Mouse (Mus musculus): ENCODE data around the gene Foxc2.
"Not testable (repeated sequence)": the region's sequence is repeated elsewhere in the genome, so short reads cannot be mapped to it uniquely, and the experiment has no call there.

The Foxc2 gene

DNA sequence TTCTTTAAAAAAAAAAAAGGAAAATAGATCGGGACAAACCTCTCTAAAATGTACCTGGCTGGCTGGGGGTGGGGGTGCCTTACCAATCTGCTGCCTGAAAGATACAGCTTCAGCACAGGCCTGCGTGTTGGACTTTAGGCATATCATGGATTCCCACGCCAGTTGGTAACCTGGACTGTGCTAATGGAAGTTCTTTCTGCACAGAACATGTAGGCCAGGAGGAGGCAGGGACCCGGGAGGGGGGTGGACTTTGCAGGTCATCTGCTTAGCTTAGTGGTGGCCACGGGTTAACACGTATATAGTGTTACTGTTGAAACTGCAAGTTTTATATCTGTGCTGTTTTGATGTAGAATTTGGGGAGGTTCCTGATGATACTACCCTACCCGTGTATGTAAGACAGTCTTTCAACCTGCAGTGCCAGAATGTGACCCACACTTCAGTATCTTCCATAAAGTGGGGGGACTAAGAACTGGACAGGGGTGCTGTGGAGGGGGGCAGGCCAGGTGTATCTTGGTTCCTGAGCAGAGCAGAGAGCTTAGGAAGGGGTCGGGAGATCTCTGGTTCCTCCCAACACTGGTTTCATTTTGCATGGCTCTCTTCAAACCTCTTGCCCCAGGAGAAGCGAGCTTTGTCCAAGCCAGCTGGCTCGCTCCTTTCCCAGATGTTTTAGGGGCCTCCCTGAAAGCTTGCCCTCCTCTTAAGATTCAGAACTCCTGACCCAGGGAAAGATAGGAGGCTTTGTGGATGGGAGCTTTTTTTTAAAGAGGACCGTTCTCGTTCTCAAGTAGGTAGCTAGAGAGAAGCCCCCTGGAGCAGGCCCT is 3.9 kb downstream of the Foxc2 start:
- DNase-seq (ENCODE audit: low spot score), result no peak

DNA sequence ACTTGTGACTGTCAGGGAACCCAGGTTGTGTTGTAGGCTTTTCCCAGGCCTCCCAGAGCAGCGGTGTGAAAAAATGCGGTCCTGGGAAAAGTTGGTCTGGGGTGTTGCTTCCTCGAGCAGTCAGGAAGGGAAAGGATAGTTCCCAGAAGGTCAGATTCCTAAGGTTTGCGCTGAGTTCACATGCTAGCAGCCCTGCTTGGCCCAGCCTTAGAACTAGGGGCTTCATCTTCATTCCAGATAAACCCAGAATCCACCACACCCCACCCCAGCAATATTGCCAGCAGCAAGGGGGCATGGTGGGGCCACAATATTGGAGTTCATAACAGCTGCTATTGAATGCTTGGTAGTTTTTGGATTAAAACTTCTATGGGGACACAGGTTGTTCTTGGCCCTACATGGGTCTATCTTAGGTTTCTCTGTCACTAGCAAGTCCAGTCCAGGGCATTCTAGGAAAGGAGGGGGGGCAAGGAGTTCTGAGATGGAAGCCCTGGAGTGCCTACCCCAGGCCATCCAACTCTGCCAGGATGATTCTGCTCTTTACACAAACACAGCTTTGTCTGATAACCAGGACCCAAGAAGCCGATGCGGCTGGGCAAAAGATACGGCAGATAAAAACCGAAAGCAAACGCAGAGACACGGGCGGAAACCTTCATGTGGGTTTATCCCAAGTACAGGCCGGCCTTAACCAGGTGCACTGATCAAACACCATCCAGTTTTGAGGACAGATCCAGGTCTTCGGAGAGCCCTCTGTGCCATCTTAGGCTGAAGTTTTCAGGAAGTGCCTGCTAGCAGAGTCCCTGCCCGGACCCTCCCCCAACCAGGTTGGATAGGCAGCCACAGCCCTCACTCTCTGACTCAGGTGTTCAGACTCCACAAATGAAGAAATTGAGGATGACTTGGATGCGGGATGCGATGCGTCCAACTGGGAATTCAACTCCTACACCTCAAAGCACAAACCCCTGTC is 4.8 kb downstream of the Foxc2 start:
- DNase-seq (ENCODE audit: low spot score), result no peak

DNA sequence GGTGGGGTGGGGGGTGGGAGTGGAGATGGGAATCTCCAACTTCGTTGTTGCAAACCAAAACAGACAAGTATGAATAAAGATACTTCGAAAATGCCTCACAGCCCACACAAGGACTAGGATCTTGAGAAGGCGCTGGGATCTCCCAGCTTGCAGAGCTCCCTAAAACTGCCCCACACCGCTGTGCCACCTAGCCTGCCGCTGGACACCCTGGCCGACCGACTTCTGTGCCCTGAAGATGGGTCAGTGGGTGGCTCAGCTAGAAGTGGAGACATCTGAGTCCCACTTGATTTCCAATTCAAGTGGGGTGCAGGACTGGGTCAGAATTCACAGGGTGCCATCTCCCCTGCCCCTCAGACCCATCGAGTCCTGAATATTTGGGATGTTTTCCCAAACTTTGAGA is 5.7 kb downstream of the Foxc2 start:
- DNase-seq (ENCODE audit: low spot score), result no peak

DNA sequence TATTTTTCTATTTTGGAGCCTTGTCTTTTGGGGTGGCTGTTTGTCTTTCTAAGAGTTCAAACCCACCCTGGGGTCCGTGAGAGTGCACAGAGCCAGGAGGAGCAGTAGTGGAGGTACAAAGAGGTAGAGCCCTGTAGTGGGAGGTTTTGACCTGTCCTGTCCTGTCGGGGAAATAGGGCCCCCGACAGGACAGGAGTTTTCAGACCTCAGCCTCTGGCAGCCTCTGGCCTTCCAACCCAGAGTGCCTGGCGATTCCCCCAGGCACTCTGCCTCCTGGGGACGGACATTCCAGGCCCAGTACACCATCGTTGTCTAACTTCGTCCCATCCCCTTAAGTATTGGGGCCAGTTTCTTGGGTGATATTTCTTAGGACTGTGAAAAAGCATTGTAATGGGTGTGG is 6.4 kb downstream of the Foxc2 start:
- no peak for DNase-seq (ENCODE audit: low spot score)

DNA sequence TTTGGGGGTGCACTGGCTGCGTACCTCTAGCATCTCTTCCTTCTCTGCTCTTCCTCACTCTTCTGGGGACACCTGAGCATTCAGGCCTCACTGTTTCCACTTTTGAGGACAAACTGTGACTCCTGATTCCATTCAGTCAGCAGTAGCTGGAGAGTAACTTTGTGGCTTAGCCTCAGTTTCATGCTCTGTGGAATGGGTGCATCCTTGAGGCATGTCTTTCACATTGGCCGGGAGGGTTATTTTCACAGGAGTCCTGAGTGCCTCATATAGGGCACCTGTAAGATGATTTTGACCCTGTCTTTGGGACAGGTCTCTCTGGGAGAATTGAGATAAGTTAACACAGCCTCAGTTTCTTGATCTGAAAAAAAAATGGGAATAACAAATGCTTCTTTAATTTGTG is 7.1 kb downstream of the Foxc2 start:
- DNase-seq (ENCODE audit: low spot score), result no peak

DNA sequence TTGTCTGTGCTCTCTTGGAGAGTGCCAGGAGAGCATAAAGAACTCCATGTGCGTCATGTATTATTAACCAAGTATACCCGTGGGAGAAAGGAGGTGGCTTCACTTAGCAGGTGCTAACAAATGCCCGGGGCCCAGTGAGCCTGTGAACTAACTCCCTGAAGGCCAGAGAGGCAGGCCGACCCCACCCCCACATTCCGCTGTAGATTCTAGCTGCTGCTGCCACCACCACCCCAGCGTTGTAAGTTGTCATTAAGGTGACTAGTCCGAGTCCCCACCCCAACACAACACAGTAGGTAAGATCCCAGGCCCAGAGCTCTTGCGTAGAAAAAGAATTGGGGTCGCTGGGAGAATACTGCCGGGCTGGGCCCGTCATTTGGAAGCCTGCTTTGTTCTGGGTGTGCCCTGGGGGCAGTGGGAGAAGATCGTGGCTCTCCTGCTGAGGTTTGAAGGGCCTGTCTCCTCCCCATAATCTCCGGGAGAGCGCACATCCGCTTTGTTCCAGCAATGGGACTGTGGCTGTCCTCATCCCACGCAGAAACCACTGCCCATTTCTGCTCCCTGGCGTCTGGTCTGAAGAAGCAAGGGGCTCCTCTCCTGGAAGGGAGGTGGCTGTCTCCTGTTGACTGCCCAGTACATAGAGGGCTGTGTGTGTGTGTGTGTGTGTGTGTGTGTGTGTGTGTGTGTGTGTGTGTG is 8.7 kb downstream of the Foxc2 start:
- DNase-seq (ENCODE audit: low spot score), result no peak

DNA sequence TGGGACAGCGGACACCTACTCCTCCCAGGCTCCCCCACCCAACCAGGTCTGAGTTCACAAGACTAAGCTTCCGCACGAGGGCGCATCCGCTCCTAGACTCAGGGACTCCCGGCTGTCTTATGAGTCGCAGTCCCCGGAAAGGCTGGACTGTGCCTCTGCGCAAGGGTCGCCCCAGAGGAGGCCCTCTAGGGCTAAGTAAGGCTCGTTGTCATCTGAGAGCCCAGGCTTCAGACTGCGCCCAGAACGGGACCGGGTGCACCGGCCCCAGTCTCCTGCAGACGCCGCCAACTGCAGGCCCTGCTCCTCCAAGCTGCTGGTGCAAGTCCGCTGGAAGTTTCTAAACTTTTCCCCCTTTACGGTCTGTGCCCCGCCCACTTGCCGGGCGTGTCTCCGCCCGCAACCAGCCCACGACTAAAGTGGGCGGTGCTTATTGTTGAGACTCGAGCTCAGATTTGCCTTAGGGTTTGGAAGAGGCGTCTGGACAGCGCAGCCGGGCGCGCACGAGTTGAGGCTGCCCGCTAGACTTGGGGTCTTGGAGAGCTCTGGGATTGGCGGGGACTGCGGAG is 9.4 kb downstream of the Foxc2 start:
- peak; percentile 76 for DNase-seq (ENCODE audit: low spot score)

DNA sequence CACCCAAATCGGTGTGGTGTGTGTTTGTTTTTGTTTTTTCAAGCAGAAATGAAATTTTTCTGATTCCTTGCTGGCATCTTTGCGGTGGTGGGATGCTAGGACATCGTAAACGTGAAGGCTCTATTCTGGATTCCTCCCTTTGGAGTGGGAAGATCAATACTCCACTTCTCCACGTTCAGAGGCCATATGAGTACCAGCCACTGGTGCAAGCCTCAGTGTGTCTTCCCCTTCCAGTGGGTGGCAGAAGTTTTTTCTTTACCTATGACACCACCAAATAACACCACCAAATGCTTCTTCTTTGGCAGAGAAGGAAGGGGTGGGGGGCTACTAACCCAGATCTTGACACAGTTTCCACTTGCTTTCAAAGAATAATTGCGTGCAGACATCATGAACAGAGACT is 10.2 kb downstream of the Foxc2 start:
- no peak for DNase-seq (ENCODE audit: low spot score)

DNA sequence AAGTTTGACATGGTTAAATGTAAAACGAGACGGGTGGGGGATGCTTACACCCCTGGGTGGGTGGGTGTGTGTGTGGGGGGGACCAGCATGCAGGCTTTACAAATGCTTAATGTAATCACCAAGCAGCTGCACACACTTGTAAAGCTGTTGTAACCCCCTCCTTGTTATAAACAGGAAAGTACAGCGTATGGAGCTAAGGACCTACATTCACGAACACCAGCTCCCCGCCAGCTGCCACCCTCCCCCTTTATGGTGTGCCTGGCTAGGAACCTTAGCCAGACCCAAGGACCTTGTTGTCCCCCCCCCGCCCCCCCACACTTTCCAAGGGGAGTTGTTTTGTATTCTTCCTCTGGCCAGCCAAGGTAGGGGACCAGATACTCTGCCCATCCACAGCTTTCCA is 10.7 kb downstream of the Foxc2 start:
- no peak for DNase-seq (ENCODE audit: low spot score)

DNA sequence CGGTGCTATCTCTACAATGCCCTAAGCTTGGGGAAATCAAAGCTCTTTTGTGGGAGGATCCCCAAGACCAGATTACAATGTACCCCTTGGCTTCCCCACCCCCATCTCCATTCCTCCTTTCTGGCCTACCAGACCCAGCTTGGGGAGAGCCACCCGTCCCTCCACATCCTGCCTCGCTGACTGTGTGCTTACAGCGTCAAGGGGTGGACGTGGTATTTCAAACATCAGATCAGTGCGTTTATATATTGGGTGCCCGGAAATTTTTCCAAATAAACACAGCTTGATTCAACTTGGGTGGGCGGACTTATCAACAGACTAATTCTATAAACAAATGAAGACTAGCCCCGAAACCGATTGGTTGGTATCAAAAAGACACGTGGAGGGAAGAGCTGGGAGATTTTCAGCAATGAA is 11.3 kb downstream of the Foxc2 start:
- no peak for DNase-seq (ENCODE audit: low spot score)

DNA sequence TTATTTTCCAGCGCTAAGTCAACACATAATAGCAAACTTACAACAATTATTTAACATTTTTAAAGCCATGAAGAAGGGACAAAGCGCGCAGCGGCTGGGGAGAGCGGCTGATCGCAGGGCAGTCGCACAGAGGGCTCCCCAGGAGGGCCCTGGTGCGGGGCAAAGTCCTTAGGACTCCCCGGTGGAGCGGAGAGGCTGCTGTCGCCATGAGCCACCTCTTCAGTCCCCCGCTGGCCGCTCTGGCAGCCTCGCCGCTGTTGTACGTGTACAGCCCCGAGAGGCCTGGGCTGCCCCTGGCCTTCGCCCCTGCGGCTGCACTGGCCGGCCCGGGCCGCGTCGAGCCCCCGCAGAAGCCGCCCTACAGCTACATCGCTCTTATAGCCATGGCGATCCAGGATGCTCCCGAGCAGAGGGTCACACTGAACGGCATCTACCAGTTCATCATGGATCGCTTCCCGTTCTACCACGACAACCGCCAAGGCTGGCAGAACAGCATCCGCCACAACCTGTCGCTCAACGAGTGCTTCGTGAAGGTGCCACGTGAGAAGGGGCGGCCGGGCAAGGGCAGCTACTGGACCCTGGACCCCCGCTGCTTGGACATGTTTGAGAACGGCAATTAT is 11.9 kb downstream of the Foxc2 start, which contains the start of gene Foxl1:
Foxl1 (plus strand) TSS at position 185 of the 620 bp plus-strand sequence.
- no peak for DNase-seq (ENCODE audit: low spot score)

DNA sequence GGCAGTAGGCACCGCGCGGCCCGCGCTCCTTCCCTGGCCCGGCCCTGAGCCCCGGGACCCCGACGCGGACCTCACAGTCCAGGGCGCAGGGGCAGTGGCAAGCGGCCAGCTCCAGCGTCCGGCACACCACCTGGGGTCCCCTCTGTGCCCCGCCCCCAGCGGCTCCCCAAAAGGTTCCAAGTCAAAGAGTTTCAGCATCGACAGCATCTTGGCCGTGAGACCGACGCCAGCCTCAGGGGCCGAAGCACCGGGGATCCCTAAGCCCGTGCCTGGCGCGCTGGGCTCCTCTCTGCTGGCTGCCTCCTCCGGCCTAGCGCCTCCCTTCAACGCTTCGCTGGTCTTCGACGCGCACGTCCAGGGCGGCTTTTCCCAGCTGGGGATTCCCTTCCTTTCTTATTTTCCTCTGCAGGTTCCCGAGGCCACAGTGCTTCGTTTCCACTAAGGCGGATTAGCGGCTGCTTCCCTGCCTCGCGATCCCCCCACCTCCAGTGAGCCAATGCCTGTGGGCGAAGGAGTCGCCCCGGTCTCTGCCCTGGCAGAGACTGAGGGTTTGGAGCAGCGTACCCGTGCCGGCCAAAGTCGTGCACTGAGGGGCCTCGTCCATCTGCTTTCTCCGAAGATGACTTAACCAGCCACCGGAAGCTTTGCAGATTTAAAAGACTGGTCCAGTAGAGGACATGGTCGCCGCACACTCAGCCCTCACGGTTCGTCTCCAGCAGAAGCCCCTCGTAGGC is 12.7 kb downstream of the Foxc2 start:
- DNase-seq (ENCODE audit: low spot score), result no peak

DNA sequence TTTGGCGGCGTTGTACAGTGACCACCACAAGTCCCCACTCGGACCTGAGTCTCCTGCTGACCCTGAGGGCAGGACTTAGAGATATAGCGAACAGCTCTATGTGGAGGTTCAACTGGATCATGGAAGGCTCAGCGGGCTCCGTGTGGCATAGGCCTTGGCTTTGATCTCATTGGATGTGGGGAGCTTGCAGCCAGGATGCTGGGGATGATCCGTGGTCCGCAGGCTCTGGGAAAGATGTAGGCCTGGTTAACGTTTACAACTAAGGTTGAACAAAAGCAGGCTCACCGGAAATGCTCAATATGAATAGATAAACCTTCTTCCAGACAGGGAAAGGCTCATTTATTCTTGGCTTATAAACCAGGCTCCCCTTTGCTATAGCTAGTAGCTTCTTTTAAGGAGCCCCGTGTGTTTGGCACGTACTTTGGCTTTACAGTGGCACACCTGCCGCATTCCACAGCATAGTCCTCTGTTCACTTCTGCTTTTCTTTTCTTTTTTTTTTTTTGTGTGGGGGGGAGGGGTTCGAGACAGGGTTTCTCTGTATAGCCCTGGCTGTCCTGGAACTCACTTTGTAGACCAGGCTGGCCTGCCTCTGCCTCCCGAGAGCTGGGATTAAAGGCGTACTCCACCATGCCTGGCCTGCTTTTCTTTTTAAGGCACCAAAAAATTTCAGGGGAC is 13.4 kb downstream of the Foxc2 start:
- no peak for DNase-seq (ENCODE audit: low spot score)

DNA sequence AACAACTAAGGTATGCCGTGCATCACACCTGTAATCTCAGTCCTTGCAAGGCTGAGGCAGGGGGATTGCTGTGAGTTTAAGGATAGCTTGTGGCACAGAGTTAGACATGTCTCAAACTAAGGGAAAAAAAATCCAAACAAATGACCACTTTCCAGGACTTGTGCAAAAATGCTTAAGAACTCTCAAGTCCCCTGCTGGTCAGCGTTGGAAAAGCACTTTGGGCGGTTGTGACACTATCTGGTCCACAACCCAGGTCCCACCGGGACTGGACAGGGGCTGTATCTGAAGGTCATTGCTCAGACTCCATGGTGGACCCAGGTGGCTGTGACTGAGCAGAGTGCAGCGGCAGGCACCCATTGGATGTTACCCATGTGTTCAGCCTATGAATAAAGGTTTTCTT is 14.6 kb downstream of the Foxc2 start:
- no peak for DNase-seq (ENCODE audit: low spot score)

DNA sequence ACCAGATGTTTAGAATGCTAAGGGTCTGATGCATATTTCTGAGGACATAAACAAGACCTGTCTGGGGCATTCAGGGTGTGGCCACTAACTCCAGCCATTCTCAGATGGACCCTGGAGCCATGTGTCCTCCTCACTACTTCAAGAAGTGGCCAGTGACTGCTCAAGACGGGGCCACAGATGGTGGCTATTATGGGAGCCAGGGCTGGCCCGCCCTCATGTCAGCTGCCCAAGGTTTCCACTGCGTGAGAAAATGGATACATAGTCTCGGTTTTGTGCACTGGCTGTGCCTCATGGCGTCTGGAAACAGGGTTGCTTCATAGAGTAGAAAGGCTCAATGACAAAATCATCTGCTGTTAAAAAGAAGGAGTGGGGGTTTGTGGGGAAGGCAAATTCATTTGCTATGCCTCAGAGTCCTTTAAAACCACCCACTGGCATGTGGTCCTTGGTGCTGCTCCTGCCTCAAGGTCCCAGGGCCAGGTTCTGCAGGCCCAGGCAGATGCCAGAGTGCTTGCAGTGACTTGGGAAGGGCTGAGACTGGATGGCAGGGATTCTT is 17.1 kb downstream of the Foxc2 start:
- no peak for DNase-seq (ENCODE audit: low spot score)

DNA sequence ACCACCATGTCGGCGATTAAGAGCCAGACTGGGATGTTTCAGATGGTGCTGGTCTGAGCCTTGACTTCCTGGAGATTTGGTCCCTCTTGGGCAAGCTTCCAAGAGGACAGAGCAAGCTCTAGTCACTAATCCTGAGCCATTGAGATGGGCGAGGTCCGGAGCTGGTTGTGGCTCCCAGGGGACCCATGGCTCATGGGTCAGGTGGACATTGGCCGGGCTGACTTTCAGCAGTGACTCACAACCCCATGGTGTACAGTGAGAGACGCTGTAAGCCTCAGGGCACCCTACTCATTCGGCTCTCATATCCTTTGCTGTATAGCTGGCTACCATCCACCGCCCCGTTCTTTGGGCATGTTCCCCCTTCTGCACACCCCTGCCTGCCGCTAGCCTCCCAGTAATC is 18.1 kb downstream of the Foxc2 start:
- no peak for DNase-seq (ENCODE audit: low spot score)

DNA sequence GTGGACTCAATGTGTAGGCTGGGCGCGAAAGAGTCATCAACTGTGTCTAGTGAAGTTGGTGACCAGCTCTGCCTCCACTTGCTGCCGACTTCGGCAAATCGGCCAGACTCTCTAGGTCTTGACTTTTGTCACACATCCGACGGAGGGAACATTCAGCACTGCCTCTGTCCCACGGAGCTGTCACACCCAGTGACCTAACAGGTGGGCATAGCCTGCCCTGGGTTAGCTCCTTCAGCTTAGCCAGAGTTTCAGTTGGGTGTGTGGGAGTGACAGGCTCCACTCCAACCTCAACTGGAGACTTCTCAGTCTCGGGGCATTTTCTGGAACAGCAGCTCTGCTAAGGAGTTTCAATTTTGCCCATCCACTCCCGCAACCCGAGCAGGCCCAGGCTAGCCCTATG is 18.5 kb downstream of the Foxc2 start:
- DNase-seq (ENCODE audit: low spot score), result no peak

DNA sequence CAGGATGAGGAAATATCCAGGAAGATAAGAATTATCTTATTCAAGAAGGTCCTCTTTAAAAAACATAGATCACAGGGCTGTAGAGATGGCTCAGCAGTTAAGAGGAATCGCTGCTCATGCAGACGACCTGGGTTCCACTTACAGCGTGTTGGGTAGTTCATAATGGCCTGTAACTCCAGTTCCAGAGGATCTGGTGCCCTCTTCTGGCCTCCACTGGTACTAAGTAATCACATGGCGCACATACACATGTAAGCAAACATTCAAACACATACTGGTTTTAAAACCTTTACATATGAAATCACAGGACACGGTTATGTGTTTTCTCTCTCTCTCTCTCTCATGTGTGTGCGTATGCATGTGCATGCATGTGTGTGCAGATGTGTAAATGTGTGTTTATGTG is 20.9 kb downstream of the Foxc2 start:
- no peak for DNase-seq (ENCODE audit: low spot score)

DNA sequence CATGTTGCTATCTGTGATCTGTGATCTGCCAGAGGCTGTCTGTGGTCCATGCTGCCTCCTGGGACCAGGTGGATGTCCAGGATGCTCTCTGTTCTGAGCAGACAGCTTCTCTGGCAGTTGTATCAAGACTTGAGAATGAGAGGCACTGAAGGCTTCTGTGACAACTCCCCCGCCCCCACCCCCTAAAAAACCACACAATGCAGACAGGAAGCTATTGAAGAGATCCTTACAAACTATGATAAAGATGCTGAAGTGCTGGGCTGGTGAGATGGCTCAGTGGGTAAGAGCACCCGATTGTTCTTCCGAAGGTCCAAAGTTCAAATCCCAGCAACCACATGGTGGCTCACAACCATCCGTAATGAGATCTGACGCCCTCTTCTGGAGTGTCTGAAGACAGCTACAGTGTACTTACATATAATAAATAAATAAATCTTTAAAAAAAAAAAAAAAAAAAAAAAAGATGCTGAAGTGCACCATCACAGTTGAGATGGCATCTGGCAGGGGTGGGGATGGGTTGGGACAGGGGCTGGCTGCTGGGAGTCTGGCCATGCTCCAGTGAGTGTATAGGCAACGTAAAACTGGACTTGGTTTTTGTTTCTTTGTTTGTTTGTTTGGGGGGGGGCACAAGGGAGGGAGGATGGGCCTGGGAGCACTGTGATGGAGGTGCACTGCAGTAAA is 29.6 kb downstream of the Foxc2 start:
- DNase-seq (ENCODE audit: low spot score), result not testable (repeated sequence)
